Mouse (Mus musculus) embryonic fibroblast, embryonic 13.5 days (primary cell): Measurements from ENCODE around the gene Rufy1.

Experiments
- CTCF ChIP-seq: IDR thresholded peaks from 2 replicates; pipeline ENCODE4 v1.5.1; 2011; ENCODE audit warnings: mild to moderate bottlenecking, control low read depth, low read length, moderate library complexity, borderline replicate concordance; ENCODE audit not compliant: insufficient read depth
- POLR2A ChIP-seq: IDR thresholded peaks from 2 replicates; pipeline ENCODE4 v1.6.1; 2011; ENCODE audit warnings: low read depth, mild to moderate bottlenecking, control low read depth, low read length, moderate library complexity

DNA sequence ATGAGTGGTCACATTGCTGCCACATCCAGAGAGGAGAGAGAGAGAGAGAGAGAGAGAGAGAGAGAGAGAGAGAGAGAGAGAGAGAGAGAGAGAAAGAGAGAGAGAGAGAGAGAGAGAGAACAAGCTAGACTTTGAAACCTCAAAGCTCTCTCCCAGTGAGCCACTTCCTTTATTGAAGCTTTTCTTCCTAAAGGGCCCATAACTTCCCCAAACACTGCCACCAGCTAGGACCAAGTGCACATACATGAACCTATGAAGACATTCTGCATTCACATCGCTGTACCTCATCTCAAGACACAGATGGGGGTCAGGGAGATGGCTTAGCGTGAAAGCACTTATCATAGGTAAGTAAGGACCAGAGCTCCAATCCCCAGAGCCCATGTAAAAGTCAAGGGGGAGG, 47.1 kb upstream of the Rufy1 start:
- no peak for TF ChIP-seq CTCF
- no peak for TF ChIP-seq POLR2A
